Mouse (Mus musculus): Measurements from ENCODE around the gene Hist1h2bf.

The Hist1h2bf gene

GRCm38 (mm10) chr13:23529480-23530165 lies 44.4 kb downstream of the Hist1h2bf start:
- no peak for ATAC-seq (ENCODE audit: low TSS enrichment)

GRCm38 (mm10) chr13:23529005-23529404 lies 45.0 kb downstream of the Hist1h2bf start:
- no peak for ATAC-seq (ENCODE audit: low TSS enrichment)

GRCm38 (mm10) chr13:23526312-23526711 lies 47.7 kb downstream of the Hist1h2bf start:
- ATAC-seq (ENCODE audit: low TSS enrichment) = peak; percentile 42

- ATAC-seq (ENCODE audit: low TSS enrichment) = no peak
Measured at GRCm38 (mm10) chr13:23525901-23526300, 48.1 kb downstream of the Hist1h2bf start.

- ATAC-seq (ENCODE audit: low TSS enrichment) = peak; percentile 48; the same call in 1 of the 2 replicates
Measured at GRCm38 (mm10) chr13:23524654-23525053, 49.3 kb downstream of the Hist1h2bf start.

- no peak for ATAC-seq (ENCODE audit: low TSS enrichment)
Measured at GRCm38 (mm10) chr13:23523976-23524375, 50.0 kb downstream of the Hist1h2bf start.
